Mouse (Mus musculus) layer of hippocampus, adult 9-11 months (tissue): ENCODE results near the gene Tnip3.

Experiments used
- DNase-seq: peaks from one replicate; pipeline ENCODE4 v3.0.0; 2022

The Tnip3 gene

DNA sequence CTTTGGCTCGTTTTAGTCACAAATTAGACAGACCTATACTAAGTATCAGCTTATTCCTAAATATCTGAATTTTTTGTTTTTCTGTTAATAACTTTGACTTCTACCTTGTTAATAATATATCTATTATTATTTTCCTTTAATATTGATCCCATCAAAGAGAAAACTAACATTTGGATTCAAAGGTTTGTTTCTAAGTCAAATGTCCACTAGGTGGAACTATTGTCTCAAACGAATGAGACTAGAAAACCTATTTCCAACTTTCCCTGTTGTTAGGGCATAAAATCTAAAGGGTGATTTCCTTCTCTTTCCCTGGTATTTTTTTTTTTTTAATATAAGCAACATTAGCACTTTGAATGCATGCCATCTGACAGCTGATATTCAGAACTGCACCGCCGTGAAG, 126.3 kb downstream of the Tnip3 start:
- DNase-seq = no peak

DNA sequence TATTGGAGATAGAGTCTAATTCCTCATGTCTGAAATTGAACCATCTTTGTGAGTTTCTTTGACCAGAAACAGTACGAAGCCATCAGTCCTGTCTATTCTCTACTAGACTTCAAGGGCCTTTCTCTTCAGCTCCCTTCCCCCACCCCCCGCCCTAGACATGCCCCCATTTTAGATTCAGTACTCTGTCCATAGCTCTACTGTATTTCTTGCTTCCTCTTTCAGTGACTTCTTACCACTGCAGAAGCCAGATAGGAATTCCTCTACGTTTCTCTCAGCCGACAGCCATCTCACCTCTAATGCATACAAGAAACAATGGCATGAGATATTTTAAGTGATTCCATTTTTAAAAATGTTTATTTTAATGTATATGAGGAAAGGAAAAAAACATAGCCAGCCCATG, 136.2 kb downstream of the Tnip3 start:
- DNase-seq = no peak

DNA sequence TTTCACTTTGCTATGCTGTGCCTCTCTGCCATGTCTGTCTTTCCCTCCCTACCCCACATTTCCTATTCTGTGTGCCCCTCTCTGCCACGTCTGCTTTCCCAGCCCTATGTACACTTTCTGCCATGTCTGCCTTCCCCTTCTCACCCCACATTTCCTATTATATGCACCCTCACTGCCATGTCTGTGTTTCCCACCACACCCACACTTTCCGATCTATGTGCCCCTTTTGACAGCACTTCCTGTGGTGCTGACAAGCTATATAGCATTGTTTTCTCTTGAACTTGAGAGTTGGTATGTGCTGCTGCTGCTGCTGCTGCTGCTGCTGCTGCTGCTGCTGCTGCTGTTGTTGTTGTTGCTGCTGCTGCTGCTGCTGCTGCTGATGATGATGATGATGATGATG, 136.9 kb downstream of the Tnip3 start:
- DNase-seq = no peak

DNA sequence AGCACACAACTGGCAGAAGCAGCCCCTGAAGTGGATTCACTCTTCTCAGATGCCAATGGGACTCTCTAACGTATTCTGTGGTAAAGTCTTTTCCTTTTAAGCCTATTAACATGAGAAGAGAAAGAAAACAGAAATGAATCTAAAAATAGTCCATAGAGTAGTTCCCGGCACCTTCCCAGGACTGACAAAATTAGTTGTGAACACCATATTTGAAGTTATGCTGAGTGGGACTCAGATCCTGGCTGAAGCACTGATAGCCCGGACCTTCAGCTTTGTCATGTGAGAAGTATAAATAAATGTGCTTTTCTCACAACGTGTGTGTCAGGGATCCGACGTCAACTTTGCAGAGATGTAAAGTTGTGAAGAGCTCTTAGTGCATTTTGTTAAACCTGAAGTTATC, 138.9 kb downstream of the Tnip3 start:
- DNase-seq = no peak

DNA sequence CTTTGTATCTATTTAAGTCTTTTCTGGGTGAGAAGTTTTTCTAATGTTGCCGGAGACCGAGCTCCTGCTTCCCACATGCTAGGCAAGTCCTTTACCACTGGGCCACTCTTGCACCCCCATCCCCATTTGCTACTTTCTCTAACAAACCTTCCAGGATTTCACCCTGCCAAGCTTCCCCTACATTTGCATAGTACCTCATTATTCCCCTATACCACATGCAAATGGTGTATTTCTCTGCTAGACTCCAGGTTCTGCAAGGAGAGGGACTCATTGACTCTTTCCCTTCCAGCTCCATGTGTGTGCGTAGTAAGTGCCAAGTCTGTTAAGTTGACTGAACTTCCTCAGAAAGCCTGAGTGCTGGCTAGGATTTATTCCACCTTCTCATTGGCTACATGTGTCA, 141.2 kb downstream of the Tnip3 start:
- DNase-seq = no peak

DNA sequence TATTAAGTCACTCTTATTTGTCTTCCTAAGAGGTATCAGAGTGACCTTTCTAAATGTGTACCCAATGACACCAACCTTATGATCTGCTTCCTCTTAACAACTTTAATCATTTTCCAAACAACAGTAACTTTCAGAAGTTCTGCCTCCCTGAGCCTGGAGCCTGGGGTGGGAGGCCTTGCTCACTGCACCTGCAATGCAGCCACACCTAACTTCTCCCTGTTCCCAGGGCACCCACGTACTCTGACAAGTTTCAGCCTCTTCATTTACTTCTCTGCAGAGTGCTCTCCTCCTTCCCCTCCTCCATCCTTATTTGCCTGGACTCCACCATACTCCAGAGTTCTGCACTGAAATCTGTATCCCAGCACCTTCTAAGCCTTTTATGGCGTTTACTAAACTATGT, 144.9 kb downstream of the Tnip3 start:
- no peak for DNase-seq

DNA sequence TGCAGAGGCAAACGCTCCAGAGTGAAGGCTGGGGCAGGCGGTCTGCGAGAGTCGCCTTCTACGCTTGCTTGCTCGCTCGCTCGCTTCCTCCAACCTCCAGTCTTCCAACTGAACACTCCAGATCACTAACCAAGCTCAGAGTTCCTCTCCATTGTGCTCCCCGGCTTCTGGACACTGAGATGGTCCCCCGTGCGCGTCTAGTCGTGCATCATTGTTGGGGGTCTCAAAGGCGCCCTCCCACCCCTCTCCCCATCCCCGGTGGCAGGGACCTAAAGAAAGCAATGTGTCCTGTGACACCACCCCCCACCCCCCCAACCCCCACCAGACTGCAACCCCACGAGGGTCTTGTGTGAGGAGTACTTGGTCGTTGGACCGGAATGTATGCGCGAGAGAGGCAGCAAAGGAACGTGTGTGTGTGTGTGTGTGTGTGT, 145.9 kb downstream of the Tnip3 start:
- DNase-seq = no peak

DNA sequence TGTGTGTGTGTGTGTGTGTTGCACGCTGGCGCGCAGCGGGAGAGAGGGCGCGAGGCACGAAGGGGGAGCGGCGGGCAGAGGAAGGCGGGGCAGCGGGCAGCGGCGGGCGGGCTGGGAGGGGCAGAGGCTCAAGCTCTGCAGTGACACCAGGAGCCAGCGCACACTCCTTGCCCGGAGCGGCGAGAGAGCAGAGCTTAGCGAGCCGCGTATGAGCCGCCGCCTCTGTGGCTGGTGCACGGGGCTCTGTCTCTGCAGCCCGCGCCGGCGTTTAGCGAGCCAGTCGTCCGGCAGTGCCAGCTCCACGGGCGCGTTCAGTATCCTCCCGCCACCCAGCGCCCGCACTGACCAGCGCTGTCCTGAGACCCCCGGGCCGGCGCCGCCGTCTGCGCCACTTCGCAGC, 146.3 kb downstream of the Tnip3 start, which contains the start of gene Ndnf:
Gene Ndnf (plus strand): TSS at position 140 of the 400 bp plus-strand sequence.
- DNase-seq = peak; percentile 34

DNA sequence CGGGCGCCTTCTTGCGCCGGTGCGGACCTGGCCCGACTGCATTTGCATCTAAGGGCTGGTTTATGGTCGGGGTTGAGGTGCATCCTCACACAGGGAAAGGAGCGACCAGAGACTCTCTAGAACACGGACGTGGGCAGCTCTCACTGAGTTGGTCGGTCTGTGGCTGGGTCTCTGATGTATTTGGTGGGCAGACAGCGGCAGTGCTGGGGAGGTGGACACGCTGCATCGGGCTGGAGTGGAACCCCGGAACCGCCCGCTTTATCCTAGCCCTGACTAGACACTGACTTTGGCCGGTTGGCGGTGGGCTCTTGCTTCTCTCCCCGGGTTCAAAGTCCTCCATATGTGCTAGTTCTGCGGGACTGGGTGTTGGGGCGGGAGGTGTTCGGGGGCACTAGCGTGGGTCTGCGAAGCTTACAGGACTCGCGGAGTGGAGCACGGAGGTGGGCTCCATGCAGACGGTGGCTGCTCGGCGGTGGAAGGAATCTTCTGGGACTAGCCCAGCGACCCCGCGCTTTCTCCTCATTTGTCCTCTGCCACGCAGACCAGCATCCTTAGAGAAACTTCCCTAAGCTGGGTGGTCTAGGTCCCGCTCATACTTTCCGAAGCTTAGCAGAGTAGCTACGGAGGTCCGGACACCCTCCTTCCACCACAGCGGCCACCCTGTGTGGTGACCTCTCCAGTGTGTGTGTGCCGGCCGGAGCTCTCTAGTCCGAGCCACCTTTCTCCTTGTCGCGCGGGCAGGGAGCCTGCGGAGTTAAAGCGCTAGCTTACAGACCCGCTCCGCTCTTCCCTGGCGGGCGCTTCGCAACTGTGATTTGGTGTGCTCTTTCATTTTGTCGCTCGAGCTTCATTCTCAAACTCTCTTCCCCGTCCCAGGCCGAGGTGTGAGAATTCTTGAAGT, 147.3 kb downstream of the Tnip3 start:
- DNase-seq = no peak
